ENCODE assay signal across 7 mouse cellular contexts in the genomic region with DNA sequence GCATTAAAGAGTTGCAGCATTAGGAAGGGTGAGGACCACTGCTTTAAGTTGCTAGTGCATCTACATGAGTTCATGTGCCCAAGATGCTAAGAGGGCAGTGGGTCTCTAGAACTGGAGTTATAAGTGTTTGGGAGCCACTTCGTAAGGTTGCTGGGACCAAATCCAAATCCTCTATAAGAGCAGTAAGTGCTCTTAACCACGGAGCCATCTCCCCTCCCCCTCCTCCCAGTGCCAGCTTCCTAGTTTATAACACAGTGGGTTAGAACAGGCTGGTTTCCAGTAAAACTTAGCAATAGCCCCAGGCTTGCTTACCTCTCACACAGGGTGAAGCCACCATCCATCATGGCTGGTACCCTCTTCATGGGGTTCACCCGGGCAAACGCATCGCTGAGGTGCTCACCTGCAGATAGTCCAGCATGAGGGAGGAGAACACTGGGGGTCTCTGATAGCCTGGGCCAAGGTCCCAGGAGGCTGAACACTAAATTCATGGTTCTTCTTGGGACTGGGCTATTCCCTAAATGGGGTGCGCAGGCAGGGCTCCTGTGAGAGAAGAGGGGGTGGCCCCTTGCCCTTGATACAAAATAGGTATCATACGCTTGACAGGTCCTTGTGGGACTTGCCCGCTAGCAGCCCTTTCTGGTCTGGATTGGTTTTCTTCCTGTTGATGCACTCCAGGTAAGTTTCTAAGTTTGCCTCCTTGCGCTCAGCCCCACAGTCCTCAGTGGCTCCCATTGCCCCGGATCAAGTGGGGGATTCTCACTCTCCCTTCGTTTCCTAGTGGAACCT. TPM values are rescaled to one million over a fixed set of nuclear protein-coding genes. Genes with fewer than 3 reads are reported as not detected.
DNase-seq lines count a peak whose midpoint lies in the region; ATAC-seq lines count a peak whose summit lies in the region.

No protein-coding gene starts in this region.

- H3K27me3 ChIP-seq in embryonic facial prominence, embryonic 14.5 days (replicated peaks; ENCODE audit: control insufficient read depth, insufficient read depth, low read length) = no peaks in the 10 kb centered on the region
- H3K27me3 ChIP-seq in kidney, embryonic 16.5 days (ENCODE audit: insufficient read depth, low read length) = no peaks in the 10 kb centered on the region; the same call in 1 of the 2 replicates

- no peak overlapping the region for H3K27ac ChIP-seq in embryonic facial prominence, embryonic 14.5 days (replicated peaks; ENCODE audit: low read depth, low read length)
- no peak overlapping the region for H3K27ac ChIP-seq in kidney, embryonic 16.5 days (ENCODE audit: low read length)

- peak overlapping the region; percentile 57 for H3K9ac ChIP-seq in embryonic facial prominence, embryonic 14.5 days (ENCODE audit: low read depth, low read length)
- peak overlapping the region; percentile 69; the same call in 1 of the 2 replicates for H3K9ac ChIP-seq in kidney, embryonic 16.5 days (replicated peaks; ENCODE audit: low read length)

- peak; percentile 13 to 26 for DNase-seq in cerebellum, postnatal 14 days
- no peak for DNase-seq in embryonic facial prominence, embryonic 14.5 days (ENCODE audit: low spot score)
- DNase-seq in lung, postnatal 4 days = peak; percentile 34 to 50
- no peak for DNase-seq in right cerebral cortex, adult 2 months (ENCODE audit: low spot score in 2 of 2)
- no peak for DNase-seq in layer of hippocampus, adult 9-10 months (ENCODE audit: low spot score)
- no peak for DNase-seq in thymus, postnatal 14 days

- peak overlapping the region; percentile 72 for H3K4me2 ChIP-seq in embryonic facial prominence, embryonic 14.5 days (ENCODE audit: low read depth, low read length)
- H3K4me2 ChIP-seq in kidney, embryonic 16.5 days (replicated peaks; ENCODE audit: low read depth, low read length) = peak overlapping the region; percentile 91

- peaks cover 10% of the 10 kb centered on the region for H3K4me1 ChIP-seq in embryonic facial prominence, embryonic 14.5 days (ENCODE audit: control insufficient read depth, insufficient read depth, low read length)
- peaks cover 25% of the 10 kb centered on the region for H3K4me1 ChIP-seq in kidney, embryonic 16.5 days (ENCODE audit: insufficient read depth, low read length)

- 48% methylated on average over 11 of the region's 11 CpGs for WGBS in embryonic facial prominence, embryonic 14.5 days
- 50% methylated on average over 11 of the region's 11 CpGs for WGBS in kidney, embryonic 16.5 days

- no peaks in the 10 kb centered on the region for H3K36me3 ChIP-seq in embryonic facial prominence, embryonic 14.5 days (ENCODE audit: control insufficient read depth, insufficient read depth, low read length)
- H3K36me3 ChIP-seq in kidney, embryonic 16.5 days (ENCODE audit: insufficient read depth, low read length) = no peaks in the 10 kb centered on the region

- H3K9me3 ChIP-seq in embryonic facial prominence, embryonic 14.5 days (ENCODE audit: control insufficient read depth, low read length) = no peaks in the 10 kb centered on the region
- no peaks in the 10 kb centered on the region for H3K9me3 ChIP-seq in kidney, embryonic 16.5 days (ENCODE audit: low read length)

- H3K4me3 ChIP-seq in embryonic facial prominence, embryonic 14.5 days (ENCODE audit: low read depth, low read length) = peak overlapping the region; percentile 44
- peak overlapping the region; percentile 53 for H3K4me3 ChIP-seq in kidney, embryonic 16.5 days (ENCODE audit: low read length)

- ATAC-seq in embryonic facial prominence, embryonic 14.5 days (ENCODE audit: low read depth) = no peak
- 0 out of 2 replicates have a peak, but pooled peaks have one; percentile 2 for ATAC-seq in kidney, embryonic 16.5 days (ENCODE audit: low FRiP score, low TSS enrichment)

RNA-seq across cellular contexts. Expression of gene Gstt1, which starts 1.5 kb away (rescaled TPM):
- polyA plus RNA-seq in embryonic facial prominence, embryonic 14.5 days (2014; fragmentation: Nextera tagmentation; extraction: Ambion mirVana) = 16.0 and 18.4 TPM in 2 replicates
- 16.5 and 19.7 TPM in 2 replicates for polyA plus RNA-seq in kidney, embryonic 16.5 days (2015; fragmentation: Nextera tagmentation; extraction: Ambion mirVana)

RNA-seq across cellular contexts. Expression of gene Gstt3, which starts 15.7 kb away (rescaled TPM):
- 19.9 and 22.5 TPM in 2 replicates for polyA plus RNA-seq in embryonic facial prominence, embryonic 14.5 days (2014; fragmentation: Nextera tagmentation; extraction: Ambion mirVana)
- 54.8 and 56.5 TPM in 2 replicates for polyA plus RNA-seq in kidney, embryonic 16.5 days (2015; fragmentation: Nextera tagmentation; extraction: Ambion mirVana)

RNA-seq across cellular contexts. Expression of gene Gm20441, which starts 16.2 kb away (rescaled TPM):
- 0.51 TPM in 1 of 2 replicates, not detected in the other for polyA plus RNA-seq in embryonic facial prominence, embryonic 14.5 days (2014; fragmentation: Nextera tagmentation; extraction: Ambion mirVana)
- 0.59 TPM in 1 of 2 replicates, not detected in the other for polyA plus RNA-seq in kidney, embryonic 16.5 days (2015; fragmentation: Nextera tagmentation; extraction: Ambion mirVana)

RNA-seq across cellular contexts. Expression of gene Ddt, which starts 23.7 kb away (rescaled TPM):
- polyA plus RNA-seq in embryonic facial prominence, embryonic 14.5 days (2014; fragmentation: Nextera tagmentation; extraction: Ambion mirVana) = 60.7 and 65.7 TPM in 2 replicates
- 80.2 and 86.9 TPM in 2 replicates for polyA plus RNA-seq in kidney, embryonic 16.5 days (2015; fragmentation: Nextera tagmentation; extraction: Ambion mirVana)

RNA-seq across cellular contexts. Expression of gene Gstt4, which starts 25.4 kb away (rescaled TPM):
- not detected in 2 replicates for polyA plus RNA-seq in embryonic facial prominence, embryonic 14.5 days (2014; fragmentation: Nextera tagmentation; extraction: Ambion mirVana)
- not detected in 2 replicates for polyA plus RNA-seq in kidney, embryonic 16.5 days (2015; fragmentation: Nextera tagmentation; extraction: Ambion mirVana)

Comparison
In these comparisons a context has a peak if more than half of its experiments do, and no peak if none do; other contexts are left out.
1. DNase-seq: peak in cerebellum, postnatal 14 days (2 of 2) and lung, postnatal 4 days (2 of 2); none in embryonic facial prominence, embryonic 14.5 days (single experiment), right cerebral cortex, adult 2 months (0 of 2), layer of hippocampus, adult 9-10 months (single experiment) and thymus, postnatal 14 days (single experiment).